In the genomic region with DNA sequence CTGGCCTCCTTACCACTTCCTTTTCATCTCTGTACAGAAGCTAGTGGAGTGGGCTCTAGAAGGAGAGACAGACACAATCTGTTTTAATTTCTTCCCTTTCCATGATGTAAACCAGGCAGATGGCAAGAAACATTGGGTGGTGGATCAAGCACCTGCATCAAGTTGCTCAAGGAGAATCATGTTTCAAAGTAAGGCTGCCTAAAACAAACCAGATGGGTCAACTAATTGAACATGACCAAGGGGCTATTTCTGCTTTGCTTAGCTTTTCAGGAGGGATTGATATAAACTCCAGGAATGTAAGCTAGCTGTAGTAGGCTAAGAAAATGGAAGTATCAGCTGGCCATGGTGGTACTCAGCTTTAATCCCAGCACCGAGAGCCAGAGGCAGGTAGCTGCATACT, we compare ENCODE assay signal across 28 mouse cellular contexts. TPM values are rescaled to one million over a fixed set of nuclear protein-coding genes. Genes with fewer than 3 reads are reported as not detected.
A peak's percentile ranks its signal among the peaks of the same experiment; 100 is the strongest.
DNase-seq lines count a peak whose midpoint lies in the region; ATAC-seq lines count a peak whose summit lies in the region.
"Had no signal": no experiment of that assay in that cellular context is flagged by ENCODE, and none has a peak within 500 bp of the region (broad histone marks: within the 10 kb centered on the region; RNA-seq: fewer than 3 reads in every experiment).

No protein-coding gene starts in this region.

- H3K36me3 ChIP-seq in limb, embryonic 11.5 days (ENCODE audit: control insufficient read depth, insufficient read depth, low read length), result no peaks in the 10 kb centered on the region
- H3K36me3 ChIP-seq in limb, embryonic 10.5 days, result no peaks in the 10 kb centered on the region
- H3K36me3 ChIP-seq: embryonic facial prominence, embryonic 12.5 days; forebrain, embryonic 10.5 days; G1E; hindbrain, embryonic 12.5 days had no signal

- no peaks in the 10 kb centered on the region for H3K27me3 ChIP-seq in limb, embryonic 11.5 days (ENCODE audit: control insufficient read depth, insufficient read depth, low read length)
- H3K27me3 ChIP-seq in limb, embryonic 10.5 days (ENCODE audit: low read depth, poor library complexity, severe bottlenecking), result no peaks in the 10 kb centered on the region
- H3K27me3 ChIP-seq: embryonic facial prominence, embryonic 12.5 days; hindbrain, embryonic 12.5 days; Patski had no signal

- H3K4me2 ChIP-seq in limb, embryonic 11.5 days (ENCODE audit: low read depth, severe bottlenecking), result no peak overlapping the region
- H3K4me2 ChIP-seq: embryonic facial prominence, embryonic 12.5 days; hindbrain, embryonic 12.5 days had no signal

- no peak overlapping the region for H3K27ac ChIP-seq in limb, embryonic 11.5 days (replicated peaks; ENCODE audit: low read depth, low read length)
- no peak overlapping the region for H3K27ac ChIP-seq in limb, embryonic 10.5 days
- H3K27ac ChIP-seq: embryonic facial prominence, embryonic 12.5 days; forebrain, embryonic 10.5 days; hindbrain, embryonic 12.5 days had no signal

- H3K9ac ChIP-seq in limb, embryonic 11.5 days (ENCODE audit: low read length), result no peak overlapping the region
- H3K9ac ChIP-seq: embryonic facial prominence, embryonic 12.5 days; hindbrain, embryonic 12.5 days had no signal

- 25% methylated on average over 1 of the region's 1 CpGs for WGBS in limb, embryonic 11.5 days
- WGBS in limb, embryonic 10.5 days, result 35% methylated on average over 1 of the region's 1 CpGs

- H3K4me3 ChIP-seq in limb, embryonic 11.5 days (ENCODE audit: low read depth, low read length), result no peak overlapping the region
- H3K4me3 ChIP-seq in limb, embryonic 10.5 days, result no peak overlapping the region
- H3K4me3 ChIP-seq: embryonic facial prominence, embryonic 12.5 days; erythroblast, embryonic 14.5 days; forebrain, embryonic 10.5 days; hindbrain, embryonic 12.5 days had no signal

- ATAC-seq in limb, embryonic 11.5 days (ENCODE audit: insufficient number of reproducible peaks, low FRiP score, low TSS enrichment, low read depth), result peak; percentile 35; the same call in 1 of the 2 replicates
- no peak for ATAC-seq in CD4-positive, CD25-positive, alpha-beta regulatory T cell, adult 4 months
- ATAC-seq: activated CD4-positive, CD25-positive, alpha-beta regulatory T cell, adult 4 months; forebrain, embryonic 14.5 days; hindbrain, embryonic 16.5 days; Patski had no signal

- peaks cover 7% of the 10 kb centered on the region; the same call in 1 of the 2 replicates for H3K4me1 ChIP-seq in limb, embryonic 11.5 days (ENCODE audit: control insufficient read depth, insufficient read depth, low read length)
- peaks cover 12% of the 10 kb centered on the region; the same call in 1 of the 2 replicates for H3K4me1 ChIP-seq in limb, embryonic 10.5 days
- H3K4me1 ChIP-seq: forebrain, embryonic 10.5 days; hindbrain, embryonic 12.5 days had no signal

- DNase-seq in limb, embryonic 11.5 days (ENCODE audit: low spot score), result no peak
- no peak for DNase-seq in limb, embryonic 10.5 days (ENCODE audit: low spot score)
- peak; percentile 4 for DNase-seq in embryo, embryonic 11.5 days (ENCODE audit: low read depth, low spot score)
- peak; percentile 44 for DNase-seq in hindlimb bud, embryonic 11.5 days (ENCODE audit: extremely low spot score, low read depth, low spot score)
- no peak for DNase-seq in gastrocnemius, adult 18-20 months (ENCODE audit: low spot score)
- DNase-seq: adrenal gland, postnatal 14 days; cerebellum, adult 18-20 months; cerebellum, adult 9-11 months; cerebellum, postnatal 36 days; gastrocnemius, postnatal 14 days; heart, postnatal 10 days; heart, postnatal 4 days; kidney, adult 11 months; kidney, adult 9 months had no signal

- no peaks in the 10 kb centered on the region for H3K9me3 ChIP-seq in limb, embryonic 11.5 days (ENCODE audit: control insufficient read depth, low read length)
- H3K9me3 ChIP-seq in limb, embryonic 10.5 days (replicated peaks), result no peaks in the 10 kb centered on the region
- H3K9me3 ChIP-seq: embryonic facial prominence, embryonic 12.5 days; forebrain, embryonic 10.5 days; G1E; hindbrain, embryonic 12.5 days had no signal

RNA-seq across cellular contexts. Expression of a gene that starts 6.7 kb away (rescaled TPM):
- not detected in 2 replicates for polyA plus RNA-seq in limb, embryonic 11.5 days (2014; fragmentation: Nextera tagmentation; extraction: Ambion mirVana)
- polyA plus RNA-seq in limb, embryonic 10.5 days (2016; fragmentation: Nextera tagmentation; extraction: Ambion mirVana), result not detected in 2 replicates
- total RNA-seq in gastrocnemius, adult 18-20 months (2021), result not detected
- not detected for polyA plus RNA-seq in CD4-positive, CD25-positive, alpha-beta regulatory T cell, adult 4 months (2017; shearing (Covaris generic))
- total RNA-seq: adrenal gland, adult 18-20 months; adrenal gland, postnatal 14 days; G1E; gastrocnemius, postnatal 14 days; heart, postnatal 10 days; heart, postnatal 4 days had no signal
- polyA plus RNA-seq: embryonic facial prominence, embryonic 12.5 days; erythroblast, embryonic 14.5 days; forebrain, embryonic 10.5 days; forebrain, embryonic 14.5 days; G1E; gonadal fat pad, adult 2 months; heart, embryonic 14.5 days; hindbrain, embryonic 12.5 days; hindbrain, embryonic 16.5 days; intestine, embryonic 14.5 days; Patski had no signal

RNA-seq across cellular contexts. Expression of a gene that starts 53.7 kb away (rescaled TPM):
- polyA plus RNA-seq in limb, embryonic 11.5 days (2014; fragmentation: Nextera tagmentation; extraction: Ambion mirVana), result not detected in 2 replicates
- 0.18 TPM in 1 of 2 replicates, not detected in the other for polyA plus RNA-seq in limb, embryonic 10.5 days (2016; fragmentation: Nextera tagmentation; extraction: Ambion mirVana)
- not detected for total RNA-seq in gastrocnemius, adult 18-20 months (2021)
- not detected for polyA plus RNA-seq in CD4-positive, CD25-positive, alpha-beta regulatory T cell, adult 4 months (2017; shearing (Covaris generic))
- total RNA-seq: adrenal gland, adult 18-20 months; adrenal gland, postnatal 14 days; G1E; gastrocnemius, postnatal 14 days; heart, postnatal 10 days; heart, postnatal 4 days had no signal
- polyA plus RNA-seq: activated CD4-positive, CD25-positive, alpha-beta regulatory T cell, adult 4 months; embryonic facial prominence, embryonic 12.5 days; erythroblast, embryonic 14.5 days; forebrain, embryonic 10.5 days; forebrain, embryonic 14.5 days; G1E; gonadal fat pad, adult 2 months; heart, embryonic 14.5 days; hindbrain, embryonic 12.5 days; hindbrain, embryonic 16.5 days; intestine, embryonic 14.5 days; Patski had no signal

RNA-seq across cellular contexts. Expression of a gene that starts 56.8 kb away (rescaled TPM):
- not detected in 2 replicates for polyA plus RNA-seq in limb, embryonic 11.5 days (2014; fragmentation: Nextera tagmentation; extraction: Ambion mirVana)
- not detected in 2 replicates for polyA plus RNA-seq in limb, embryonic 10.5 days (2016; fragmentation: Nextera tagmentation; extraction: Ambion mirVana)
- total RNA-seq in gastrocnemius, adult 18-20 months (2021), result not detected
- not detected for polyA plus RNA-seq in CD4-positive, CD25-positive, alpha-beta regulatory T cell, adult 4 months (2017; shearing (Covaris generic))
- total RNA-seq: adrenal gland, adult 18-20 months; adrenal gland, postnatal 14 days; gastrocnemius, postnatal 14 days; heart, postnatal 10 days; heart, postnatal 4 days had no signal
- polyA plus RNA-seq: activated CD4-positive, CD25-positive, alpha-beta regulatory T cell, adult 4 months; embryonic facial prominence, embryonic 12.5 days; erythroblast, embryonic 14.5 days; forebrain, embryonic 10.5 days; forebrain, embryonic 14.5 days; G1E; gonadal fat pad, adult 2 months; heart, embryonic 14.5 days; hindbrain, embryonic 12.5 days; hindbrain, embryonic 16.5 days; intestine, embryonic 14.5 days; Patski had no signal

Comparison
In these comparisons a context has a peak if more than half of its experiments do, and no peak if none do; other contexts are left out.
1. DNase-seq: peak in embryo, embryonic 11.5 days (single experiment) and hindlimb bud, embryonic 11.5 days (single experiment); none in limb, embryonic 11.5 days (single experiment), limb, embryonic 10.5 days (single experiment) and gastrocnemius, adult 18-20 months (single experiment).